Mouse (Mus musculus) embryonic fibroblast, embryonic 13.5 days (primary cell): ENCODE measurements around the gene Myo3a. TPM values are rescaled to one million over a fixed set of nuclear protein-coding genes. Genes with fewer than 3 reads are reported as not detected.
"Not testable (repeated sequence)": the region's sequence is repeated elsewhere in the genome, so short reads cannot be mapped to it uniquely, and the experiment has no call there.

Experiments
- H3K27ac ChIP-seq: 2 replicates; pipeline ENCODE4 v1.5.1; 2012; ENCODE audit warnings: low read length, control low read depth, inconsistent platforms; ENCODE audit not compliant: insufficient read depth
- H3K4me1 ChIP-seq: 2 replicates; pipeline ENCODE4 v1.6.1; 2011; ENCODE audit warnings: low read length; ENCODE audit not compliant: control insufficient read depth, insufficient read depth
- H3K4me3 ChIP-seq: 2 replicates; pipeline ENCODE4 v1.5.1; 2011; ENCODE audit warnings: mild to moderate bottlenecking, control low read depth, low read length; ENCODE audit not compliant: insufficient read depth
- CTCF ChIP-seq: IDR thresholded peaks from 2 replicates; pipeline ENCODE4 v1.5.1; 2011; ENCODE audit warnings: mild to moderate bottlenecking, control low read depth, low read length, moderate library complexity, borderline replicate concordance; ENCODE audit not compliant: insufficient read depth
- POLR2A ChIP-seq: IDR thresholded peaks from 2 replicates; pipeline ENCODE4 v1.6.1; 2011; ENCODE audit warnings: low read depth, mild to moderate bottlenecking, control low read depth, low read length, moderate library complexity
- polyA plus RNA-seq: library from polyadenylated mRNA; stranded (reverse); fragments of >200 nt; gene quantifications from 2 replicates; pipeline ENCODE4 v1.2.4, GENCODE M21; 2011; ENCODE audit warnings: low read depth; ENCODE audit not compliant: missing spikeins, insufficient read length

Gene Myo3a
- polyA plus RNA-seq, 1 experiment, result not detected

GRCm38 (mm10) chr2:22548421-22548820 is 321.1 kb downstream of the Myo3a start:
- H3K4me3 ChIP-seq, result no peak overlapping the region
- H3K27ac ChIP-seq, result no peak overlapping the region
- H3K4me1 ChIP-seq, result no peaks in the 10 kb centered on the region
- TF ChIP-seq POLR2A (no peak), CTCF (no peak)

DNA sequence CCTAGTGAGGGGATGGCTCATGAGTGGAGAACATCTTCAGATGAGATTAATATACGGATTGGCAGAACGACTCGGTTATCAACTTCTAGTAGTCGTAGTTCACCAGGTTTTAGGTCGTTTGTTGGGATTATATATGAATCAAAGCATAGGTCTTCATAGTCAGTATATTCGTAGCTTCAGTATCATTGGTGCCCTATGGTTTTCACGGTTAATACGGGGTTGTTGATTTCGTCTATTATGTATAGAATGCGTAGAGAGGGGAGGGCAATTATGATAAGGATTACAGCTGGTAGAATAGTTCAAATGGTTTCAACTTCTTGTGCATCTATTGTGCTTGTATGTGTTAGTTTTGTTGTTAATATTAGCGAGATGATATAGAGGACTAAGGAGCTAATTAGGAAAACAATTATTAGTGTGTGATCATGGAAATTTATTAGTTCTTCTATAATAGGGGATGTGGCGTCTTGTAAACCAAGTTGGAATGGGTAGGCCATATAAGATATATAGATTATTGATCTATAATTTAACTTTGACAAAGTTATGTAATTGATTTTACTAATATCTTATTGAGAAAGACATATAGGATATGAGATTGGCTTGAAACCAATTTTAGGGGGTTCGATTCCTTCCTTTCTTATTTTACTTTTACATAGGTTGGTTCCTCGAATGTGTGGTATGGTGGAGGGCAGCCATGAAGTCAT is 360.3 kb downstream of the Myo3a start:
- not testable (repeated sequence) for H3K27ac ChIP-seq, H3K4me3 ChIP-seq, H3K4me1 ChIP-seq

GRCm38 (mm10) chr2:22588170-22588541 is 360.9 kb downstream of the Myo3a start:
- H3K4me1 ChIP-seq, H3K4me3 ChIP-seq, H3K27ac ChIP-seq: not testable (repeated sequence)

- not testable (repeated sequence) for H3K4me1 ChIP-seq, H3K4me3 ChIP-seq, H3K27ac ChIP-seq
These were observed 361.5 kb downstream of the Myo3a start for GRCm38 (mm10) chr2:22588673-22589381.

DNA sequence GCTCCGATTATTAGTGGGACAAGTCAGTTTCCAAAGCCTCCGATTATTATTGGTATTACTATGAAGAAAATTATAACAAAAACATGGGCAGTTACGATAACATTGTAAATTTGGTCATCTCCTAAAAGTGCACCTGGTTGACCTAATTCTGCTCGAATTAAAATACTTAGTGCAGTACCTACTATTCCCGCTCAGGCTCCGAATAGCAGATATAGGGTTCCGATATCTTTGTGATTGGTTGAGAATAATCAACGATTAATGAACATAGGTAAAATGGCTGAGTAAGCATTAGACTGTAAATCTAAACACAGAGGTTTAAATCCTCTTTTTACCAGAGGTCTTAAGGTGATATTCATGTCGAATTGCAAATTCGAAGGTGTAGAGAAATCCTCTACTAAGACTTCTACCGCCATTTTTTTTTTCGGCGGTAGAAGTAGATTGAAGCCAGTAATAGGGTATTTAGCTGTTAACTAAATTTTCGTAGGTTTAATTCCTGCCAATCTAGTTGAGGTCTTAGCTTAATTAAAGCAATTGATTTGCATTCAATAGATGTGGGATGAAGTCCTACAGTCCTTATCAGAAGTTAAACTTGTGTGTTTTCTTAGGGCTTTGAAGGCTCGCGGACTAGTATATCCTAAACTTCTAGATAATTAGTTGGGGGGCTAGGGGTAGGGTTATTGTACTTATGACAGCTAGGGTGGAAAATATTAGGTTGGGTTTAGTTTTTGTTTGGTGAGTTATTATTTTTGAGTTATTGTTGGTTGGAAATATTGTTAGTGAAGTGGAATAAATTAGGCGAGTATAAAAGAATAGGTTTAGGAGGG is 362.3 kb downstream of the Myo3a start:
- H3K4me3 ChIP-seq, H3K27ac ChIP-seq, H3K4me1 ChIP-seq: not testable (repeated sequence)

GRCm38 (mm10) chr2:22590206-22590490 is 362.8 kb downstream of the Myo3a start:
- H3K27ac ChIP-seq, result no peak overlapping the region
- TF ChIP-seq POLR2A (no peak), CTCF (no peak)
- H3K4me1 ChIP-seq, result no peaks in the 10 kb centered on the region
- no peak overlapping the region for H3K4me3 ChIP-seq

- TF ChIP-seq CTCF (no peak), POLR2A (no peak)
- Histone ChIP-seq H3K4me1 (no peaks in the 10 kb centered on the region), H3K4me3 (no peak overlapping the region), H3K27ac (no peak overlapping the region)
These were observed 390.6 kb downstream of the Myo3a start for GRCm38 (mm10) chr2:22617951-22618350.

- TF ChIP-seq POLR2A (no peak), CTCF (no peak)
- no peak overlapping the region for H3K4me3 ChIP-seq
- 0 out of 2 replicates have a peak, but pooled peaks cover 5% of the 10 kb centered on the region for H3K4me1 ChIP-seq
- H3K27ac ChIP-seq, result no peak overlapping the region
These were observed 392.1 kb downstream of the Myo3a start for GRCm38 (mm10) chr2:22619416-22619815.

- 0 out of 2 replicates have a peak, but pooled peaks cover 5% of the 10 kb centered on the region for H3K4me1 ChIP-seq
- H3K4me3 ChIP-seq, result no peak overlapping the region
- no peak overlapping the region for H3K27ac ChIP-seq
- TF ChIP-seq CTCF, result no peak
- no peak for TF ChIP-seq POLR2A
These were observed 392.7 kb downstream of the Myo3a start for GRCm38 (mm10) chr2:22620030-22620429.

DNA sequence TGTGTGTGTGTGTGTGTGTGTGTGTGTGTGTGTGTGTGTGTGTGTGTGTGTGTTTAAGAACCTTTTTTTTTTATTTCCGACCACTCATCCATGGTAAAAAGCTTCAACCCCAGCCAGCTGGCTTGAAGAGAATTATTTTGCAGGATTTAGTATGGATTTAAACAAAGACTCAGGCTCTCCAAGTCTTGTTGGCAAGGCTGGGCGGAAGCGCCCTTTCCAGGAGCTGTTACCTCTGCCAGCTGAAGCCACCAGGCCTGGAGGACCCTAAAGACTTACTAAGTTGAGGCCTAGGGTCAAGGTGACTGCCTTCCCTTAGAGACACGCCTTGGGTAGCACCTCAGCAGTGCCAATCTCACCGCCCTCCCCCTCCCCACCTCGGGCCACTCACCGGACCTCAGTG is 393.2 kb downstream of the Myo3a start:
- no peak for TF ChIP-seq POLR2A
- no peak overlapping the region for H3K27ac ChIP-seq
- 0 out of 2 replicates have a peak, but pooled peaks cover 5% of the 10 kb centered on the region for H3K4me1 ChIP-seq
- H3K4me3 ChIP-seq, result no peak overlapping the region
